Mouse (Mus musculus) CH12.LX (cell line): ENCODE data around the gene Arpp19.

Source experiments
- BHLHE40 ChIP-seq: IDR thresholded peaks from 2 replicates; pipeline ENCODE4 v1.6.1; 2011; ENCODE audit warnings: mild to moderate bottlenecking, low read depth, low read length, improper control_type of control experiment
- CTCF ChIP-seq, 2 experiments: IDR thresholded peaks in 1 of 2; conservative IDR thresholded peaks in 1 of 2; 2 replicates each; pipeline ENCODE4 v1.5.1; 2011 to 2012; ENCODE audit warnings: low read depth in 2 of 2, low read length in 2 of 2, improper control_type of control experiment in 1 of 2, inconsistent platforms in 1 of 2, mild to moderate bottlenecking in 1 of 2, moderate library complexity in 1 of 2
- E2F4 ChIP-seq: IDR thresholded peaks from 2 replicates; pipeline ENCODE4 v1.6.1; 2011; ENCODE audit warnings: low read depth, low read length, improper control_type of control experiment; ENCODE audit not compliant: insufficient replicate concordance
- EP300 ChIP-seq: IDR thresholded peaks from 2 replicates; pipeline ENCODE4 v1.6.1; 2011; ENCODE audit warnings: low read length, improper control_type of control experiment
- KAT2A ChIP-seq: IDR thresholded peaks from 2 replicates; pipeline ENCODE4 v1.6.1; 2012; ENCODE audit warnings: low read length, improper control_type of control experiment, inconsistent platforms; ENCODE audit not compliant: insufficient replicate concordance
- MXI1 ChIP-seq: IDR thresholded peaks from 2 replicates; pipeline ENCODE4 v1.6.1; 2011; ENCODE audit warnings: mild to moderate bottlenecking, low read depth, low read length, improper control_type of control experiment
- NELFE ChIP-seq: IDR thresholded peaks from 2 replicates; pipeline ENCODE4 v1.6.1; 2011; ENCODE audit warnings: low read depth, low read length, improper control_type of control experiment
- PAX5 ChIP-seq: IDR thresholded peaks from 2 replicates; pipeline ENCODE4 v1.6.1; 2012; ENCODE audit warnings: low read length, inconsistent platforms, mixed read lengths
- POLR2A ChIP-seq: IDR thresholded peaks from 2 replicates; pipeline ENCODE4 v1.6.1; 2011; ENCODE audit warnings: low read depth, mild to moderate bottlenecking, improper control_type of control experiment, low read length
- RCOR1 ChIP-seq: conservative IDR thresholded peaks from 2 replicates; pipeline ENCODE4 v1.6.1; 2012; ENCODE audit warnings: low read depth, mild to moderate bottlenecking, inconsistent platforms, low read length, improper control_type of control experiment
- TBP ChIP-seq: conservative IDR thresholded peaks from 2 replicates; pipeline ENCODE4 v1.6.1; 2011; ENCODE audit warnings: low read depth, low read length, improper control_type of control experiment
- TCF12 ChIP-seq: IDR thresholded peaks from 2 replicates; pipeline ENCODE4 v1.6.1; 2014; ENCODE audit warnings: low read depth, mild to moderate bottlenecking, inconsistent platforms, low read length, improper control_type of control experiment
- USF2 ChIP-seq: conservative IDR thresholded peaks from 2 replicates; pipeline ENCODE4 v1.6.1; 2011; ENCODE audit warnings: low read depth, low read length, improper control_type of control experiment

- TF ChIP-seq POLR2A, result no peak
- TF ChIP-seq TBP, result no peak
- TF ChIP-seq USF2, result no peak
- no peak for TF ChIP-seq EP300
- no peak for TF ChIP-seq MXI1
- TF ChIP-seq NELFE, result no peak
- no peak for TF ChIP-seq RCOR1
- no peak for TF ChIP-seq CTCF (conservative IDR thresholded peaks at IDR 0.05 in 1 of 2, IDR thresholded peaks at IDR 0.05 in 1 of 2; ENCODE audit: low read depth in 2 of 2, low read length in 2 of 2)
- no peak for TF ChIP-seq BHLHE40
- no peak for TF ChIP-seq TCF12
- no peak for TF ChIP-seq KAT2A
- no peak for TF ChIP-seq E2F4
- TF ChIP-seq PAX5, result no peak
Measured at GRCm38 (mm10) chr9:74989990-74990389, 47.4 kb upstream of the Arpp19 start.
